6 mouse cellular contexts compared by ENCODE assay signal in the genomic region with DNA sequence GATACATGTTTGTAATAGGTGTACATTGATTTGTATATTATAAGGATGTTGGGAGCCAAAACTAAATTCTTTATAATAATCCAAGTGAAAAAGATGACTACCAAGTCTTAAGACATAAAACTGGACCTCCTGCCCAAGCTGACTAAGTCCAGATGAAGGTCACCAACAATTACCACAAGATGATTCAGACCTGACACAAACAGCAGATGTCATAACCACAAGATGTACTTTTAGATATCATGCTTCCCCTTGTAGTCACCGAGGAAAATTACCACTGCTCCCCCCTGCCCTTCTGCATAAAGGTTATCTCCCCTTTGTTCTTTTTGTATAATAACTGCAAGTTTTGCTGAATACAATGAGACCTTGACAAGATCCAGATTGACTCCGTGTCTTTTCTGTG.
A peak's percentile ranks its signal among the peaks of the same experiment; 100 is the strongest.
DNase-seq lines count a peak whose midpoint lies in the region; TF ChIP-seq lines count a peak whose summit lies in the region.
"Not testable (repeated sequence)": the region's sequence is repeated elsewhere in the genome, so short reads cannot be mapped to it uniquely, and the experiment has no call there.

No protein-coding gene starts in this region.

- not testable (repeated sequence) for H3K79me2 ChIP-seq in C2C12 (ENCODE audit: control insufficient read depth, insufficient read depth)

- not testable (repeated sequence) for H3K36me3 ChIP-seq in C2C12 (ENCODE audit: control insufficient read depth, insufficient read depth)

- TF ChIP-seq CTCF in C2C12 (IDR thresholded peaks at IDR 0.05; ENCODE audit: control insufficient read depth, insufficient read depth, insufficient read length), result not testable (repeated sequence)

- DNase-seq in 416B (ENCODE audit: low read depth) (peak; percentile 68), NIH3T3 (ENCODE audit: low read depth) (peak; percentile 38)
- DNase-seq in adrenal gland, adult 2 months, result peak; percentile 28
- DNase-seq in adrenal gland, postnatal 10 days, result peak; percentile 4
- DNase-seq in adrenal gland, postnatal 36 days, result peak; percentile 5 to 12

- H3K79me3 ChIP-seq in C2C12 (ENCODE audit: low read depth), result not testable (repeated sequence)

- not testable (repeated sequence) for H3K4me3 ChIP-seq in C2C12 (ENCODE audit: insufficient read depth, poor library complexity, severe bottlenecking)

- H3ac ChIP-seq in C2C12 (ENCODE audit: control insufficient read depth, insufficient read length, low read depth), result not testable (repeated sequence)

- H3K27me3 ChIP-seq in C2C12 (ENCODE audit: control insufficient read depth, insufficient read depth, insufficient read length), result not testable (repeated sequence)

TF ChIP-seq in C2C12, 6 proteins besides CTCF, POLR2A, EP300 and RAD21:
- TF ChIP-seq FOSL1 (IDR thresholded peaks at IDR 0.05; ENCODE audit: insufficient read depth, low read length, poor library complexity, severe bottlenecking) (peak; percentile 60), MYOD1 (IDR thresholded peaks at IDR 0.05; ENCODE audit: control insufficient read depth, insufficient read length, low read depth) (peak; percentile 73), MAX (IDR thresholded peaks at IDR 0.05) (peak; percentile 32)

Comparison
In these comparisons a context has a peak if more than half of its experiments do, and no peak if none do; other contexts are left out.
1. DNase-seq: peak in every context shown above with its lines; median percentile 68 in 416B; 38 in NIH3T3; 28 in adrenal gland, adult 2 months; 8 in adrenal gland, postnatal 36 days; 4 in adrenal gland, postnatal 10 days.